Mouse (Mus musculus): ENCODE measurements around the gene Sept3. TPM values are rescaled to one million over a fixed set of nuclear protein-coding genes. Genes with fewer than 3 reads are reported as not detected.

Sept3 gene
- polyA plus RNA-seq, 1 experiment: 0.28 TPM

GRCm38 (mm10) chr15:82341036-82341501, 66.4 kb downstream of the Sept3 start:
- H3K27ac ChIP-seq (replicated peaks; ENCODE audit: low read depth, low read length): no peak overlapping the region
- peak overlapping the region; percentile 49 for H3K4me3 ChIP-seq (ENCODE audit: insufficient read depth, low read depth, low read length)
- H3K4me1 ChIP-seq (ENCODE audit: control insufficient read depth, insufficient read depth, insufficient read length, low read length): peaks cover 5% of the 10 kb centered on the region

- H3K27ac ChIP-seq (replicated peaks; ENCODE audit: low read depth, low read length): peak overlapping the region; percentile 8; the same call in 1 of the 2 replicates
- peaks cover 5% of the 10 kb centered on the region for H3K4me1 ChIP-seq (ENCODE audit: control insufficient read depth, insufficient read depth, insufficient read length, low read length)
- H3K4me3 ChIP-seq (ENCODE audit: insufficient read depth, low read depth, low read length): peak overlapping the region; percentile 36
Measured at GRCm38 (mm10) chr15:82341675-82342542, 67.2 kb downstream of the Sept3 start.

- H3K27ac ChIP-seq (replicated peaks; ENCODE audit: low read depth, low read length): no peak overlapping the region
Measured at GRCm38 (mm10) chr15:82342543-82342935, 67.8 kb downstream of the Sept3 start.

GRCm38 (mm10) chr15:82343368-82344287, 68.9 kb downstream of the Sept3 start:
- Histone ChIP-seq H3K4me1 (ENCODE audit: control insufficient read depth, insufficient read depth, insufficient read length, low read length) (peaks cover 8% of the 10 kb centered on the region), H3K27ac (replicated peaks; ENCODE audit: low read depth, low read length) (no peak overlapping the region), H3K4me3 (ENCODE audit: insufficient read depth, low read depth, low read length) (no peak overlapping the region)

More at GRCm38 (mm10) chr15:82342543-82342935, 67.8 kb downstream of the Sept3 start:
- Histone ChIP-seq H3K4me3 (ENCODE audit: insufficient read depth, low read depth, low read length) (no peak overlapping the region), H3K4me1 (ENCODE audit: control insufficient read depth, insufficient read depth, insufficient read length, low read length) (peaks cover 10% of the 10 kb centered on the region)

Other genes starting within 250 kb of the Sept3 start
- 5.1 and 9.2 TPM in 2 replicates for gene Desi1, start 241.0 kb upstream of the Sept3 start, polyA plus RNA-seq (2012; ENCODE audit: insufficient read depth, insufficient read length, missing spikeins)
- gene Snu13, start 227.3 kb upstream of the Sept3 start, polyA plus RNA-seq (2012; ENCODE audit: insufficient read depth, insufficient read length, missing spikeins): 88.5 and 124 TPM in 2 replicates
- gene 4930407I10Rik, start 215.7 kb upstream of the Sept3 start, polyA plus RNA-seq (2012; ENCODE audit: insufficient read depth, insufficient read length, missing spikeins): not detected in 2 replicates
- gene Mei1, start 204.9 kb upstream of the Sept3 start, polyA plus RNA-seq (2012; ENCODE audit: insufficient read depth, insufficient read length, missing spikeins): not detected in 2 replicates
- gene Ccdc134, start 147.0 kb upstream of the Sept3 start, polyA plus RNA-seq (2012; ENCODE audit: insufficient read depth, insufficient read length, missing spikeins): 3.6 and 4.3 TPM in 2 replicates
- 24.3 and 25.3 TPM in 2 replicates for gene Srebf2, start 127.7 kb upstream of the Sept3 start, polyA plus RNA-seq (2012; ENCODE audit: insufficient read depth, insufficient read length, missing spikeins)
- not detected in 2 replicates for gene Shisa8, start 62.1 kb upstream of the Sept3 start, polyA plus RNA-seq (2012; ENCODE audit: insufficient read depth, insufficient read length, missing spikeins)
- gene Tnfrsf13c, start 50.5 kb upstream of the Sept3 start, polyA plus RNA-seq (2012; ENCODE audit: insufficient read depth, insufficient read length, missing spikeins): not detected in 2 replicates
- not detected in 2 replicates for gene Cenpm, start 30.1 kb upstream of the Sept3 start, polyA plus RNA-seq (2012; ENCODE audit: insufficient read depth, insufficient read length, missing spikeins)
- not detected in 2 replicates for gene 1500009C09Rik, start 22.5 kb upstream of the Sept3 start, polyA plus RNA-seq (2012; ENCODE audit: insufficient read depth, insufficient read length, missing spikeins)
- gene Wbp2nl, start 24.1 kb downstream of the Sept3 start, polyA plus RNA-seq (2012; ENCODE audit: insufficient read depth, insufficient read length, missing spikeins): not detected in 2 replicates
- 13.1 and 13.8 TPM in 2 replicates for gene Naga, start 64.0 kb downstream of the Sept3 start, polyA plus RNA-seq (2012; ENCODE audit: insufficient read depth, insufficient read length, missing spikeins)
- 0.52 and 1.5 TPM in 2 replicates for gene Pheta2, start 64.0 kb downstream of the Sept3 start, polyA plus RNA-seq (2012; ENCODE audit: insufficient read depth, insufficient read length, missing spikeins)
- gene Smdt1, start 64.1 kb downstream of the Sept3 start, polyA plus RNA-seq (2012; ENCODE audit: insufficient read depth, insufficient read length, missing spikeins): 420 and 432 TPM in 2 replicates
- gene Ndufa6, start 79.4 kb downstream of the Sept3 start, polyA plus RNA-seq (2012; ENCODE audit: insufficient read depth, insufficient read length, missing spikeins): 2,100 and 2,481 TPM in 2 replicates
- gene Cyp2d22, start 105.4 kb downstream of the Sept3 start, polyA plus RNA-seq (2012; ENCODE audit: insufficient read depth, insufficient read length, missing spikeins): 29.8 and 37.1 TPM in 2 replicates
- not detected in 2 replicates for gene Cyp2d11, start 119.1 kb downstream of the Sept3 start, polyA plus RNA-seq (2012; ENCODE audit: insufficient read depth, insufficient read length, missing spikeins)
- not detected in 2 replicates for gene Cyp2d10, start 132.3 kb downstream of the Sept3 start, polyA plus RNA-seq (2012; ENCODE audit: insufficient read depth, insufficient read length, missing spikeins)
- gene Cyp2d9, start 158.5 kb downstream of the Sept3 start, polyA plus RNA-seq (2012; ENCODE audit: insufficient read depth, insufficient read length, missing spikeins): 1.3 TPM in 1 of 2 replicates, not detected in the other

Data from brown adipose tissue, adult 24 weeks (tissue).